Mouse (Mus musculus) heart, postnatal 0 days (tissue): Measurements from ENCODE around the gene Amz2.

Experiments used
- CTCF ChIP-seq: IDR thresholded peaks from 2 replicates; pipeline ENCODE4 v1.5.1; 2016; ENCODE audit warnings: antibody characterized with exemption, control low read depth, low read depth
- EP300 ChIP-seq: IDR thresholded peaks from 2 replicates; pipeline ENCODE4 v1.6.1; 2016; ENCODE audit warnings: antibody characterized with exemption, low read depth

- TF ChIP-seq CTCF (no peak), EP300 (no peak)
These were observed 14.9 kb downstream of the Amz2 start for GRCm38 (mm10) chr11:109440641-109441040.
